Mouse (Mus musculus) MEL (cell line): Measurements from ENCODE around the gene Acsl5. TPM values are rescaled to one million over a fixed set of nuclear protein-coding genes. Genes with fewer than 3 reads are reported as not detected.

Experiments
- DNase-seq: peaks from one replicate; pipeline ENCODE4 v3.0.0; 2011; ENCODE audit warnings: low read depth, low spot score
- H3K27ac ChIP-seq: 2 replicates; pipeline ENCODE4 v1.5.1; 2012; ENCODE audit warnings: low read depth, mild to moderate bottlenecking, control low read depth, low read length, moderate library complexity; ENCODE audit not compliant: control insufficient read depth
- H3K27me3 ChIP-seq, 2 experiments: fragments of 150-350 bp in 1 of 2; sonication (generic) in 1 of 2; 2 replicates each; pipeline ENCODE4 v1.6.1; 2012; ENCODE audit warnings: low read length in 2 of 2, mild to moderate bottlenecking in 2 of 2, improper control_type of control experiment in 1 of 2, moderate library complexity in 1 of 2; ENCODE audit not compliant: insufficient read depth in 2 of 2, control insufficient read depth in 1 of 2
- H3K36me3 ChIP-seq, 2 experiments: 2 replicates each; pipeline ENCODE4 v1.6.1; 2012 to 2014; ENCODE audit warnings: low read length in 2 of 2, improper control_type of control experiment in 1 of 2, inconsistent platforms in 1 of 2, mild to moderate bottlenecking in 1 of 2; ENCODE audit not compliant: insufficient read depth in 2 of 2, control insufficient read depth in 1 of 2
- H3K4me1 ChIP-seq, 2 experiments: fragments of 150-350 bp in 1 of 2; sonication (generic) in 1 of 2; 2 replicates each; pipeline ENCODE4 v1.6.1; 2012; ENCODE audit warnings: low read length in 2 of 2, improper control_type of control experiment in 1 of 2, mild to moderate bottlenecking in 1 of 2; ENCODE audit not compliant: insufficient read depth in 2 of 2, control insufficient read depth in 1 of 2
- H3K4me3 ChIP-seq, 2 experiments: fragments of 150-350 bp in 1 of 2; sonication (generic) in 1 of 2; 2 replicates each; pipeline ENCODE4 v1.5.1; 2012; ENCODE audit warnings: low read depth in 2 of 2, low read length in 2 of 2, mild to moderate bottlenecking in 2 of 2, moderate library complexity in 2 of 2, control low read depth in 1 of 2, improper control_type of control experiment in 1 of 2; ENCODE audit not compliant: control insufficient read depth in 1 of 2, insufficient read depth in 1 of 2
- H3K79me2 ChIP-seq: 2 replicates; pipeline ENCODE4 v1.6.1; 2012; ENCODE audit warnings: mild to moderate bottlenecking, low read length, moderate library complexity; ENCODE audit not compliant: control insufficient read depth, poor library complexity, insufficient read depth
- H3K9ac ChIP-seq: 2 replicates; pipeline ENCODE4 v1.6.1; 2012; ENCODE audit warnings: low read depth, mild to moderate bottlenecking, control low read depth, low read length, moderate library complexity; ENCODE audit not compliant: control insufficient read depth, poor library complexity, severe bottlenecking
- H3K9me3 ChIP-seq: fragments of 150-350 bp; sonication (generic); replicated peaks from 2 replicates; pipeline ENCODE4 v1.6.1; 2012; ENCODE audit warnings: mild to moderate bottlenecking, low read length, improper control_type of control experiment, moderate library complexity; ENCODE audit not compliant: insufficient read depth
- CHD2 ChIP-seq: IDR thresholded peaks from 2 replicates; pipeline ENCODE4 v1.6.1; 2011; ENCODE audit warnings: low read length, improper control_type of control experiment
- CTCF ChIP-seq, 3 experiments: IDR thresholded peaks in 2 of 3; conservative IDR thresholded peaks in 1 of 3; 2 replicates each; pipeline ENCODE4 v1.5.1; 2011 to 2012; ENCODE audit warnings: low read length in 3 of 3, low read depth in 2 of 3, mild to moderate bottlenecking in 2 of 3, improper control_type of control experiment in 1 of 3, inconsistent platforms in 1 of 3, mixed read lengths in 1 of 3, moderate library complexity in 1 of 3; ENCODE audit not compliant: control insufficient read depth in 1 of 3, insufficient read depth in 1 of 3, poor library complexity in 1 of 3, severe bottlenecking in 1 of 3
- E2F4 ChIP-seq: IDR thresholded peaks from 2 replicates; pipeline ENCODE4 v1.6.1; 2011; ENCODE audit warnings: low read depth, low read length, improper control_type of control experiment, borderline replicate concordance
- ELF1 ChIP-seq: IDR thresholded peaks from 2 replicates; pipeline ENCODE4 v1.6.1; 2014; ENCODE audit warnings: low read depth, mild to moderate bottlenecking, inconsistent platforms, low read length, improper control_type of control experiment, moderate library complexity
- GABPA ChIP-seq: IDR thresholded peaks from 2 replicates; pipeline ENCODE4 v1.6.1; 2012; ENCODE audit warnings: low read depth, mild to moderate bottlenecking, inconsistent platforms, low read length, improper control_type of control experiment, moderate library complexity
- GATA1 ChIP-seq: IDR thresholded peaks from 2 replicates; pipeline ENCODE4 v1.6.1; 2011; ENCODE audit warnings: low read depth, low read length, improper control_type of control experiment
- HCFC1 ChIP-seq: IDR thresholded peaks from 2 replicates; pipeline ENCODE4 v1.6.1; 2012; ENCODE audit warnings: low read depth, mild to moderate bottlenecking, inconsistent platforms, low read length, improper control_type of control experiment, moderate library complexity
- KAT2A ChIP-seq: conservative IDR thresholded peaks from 2 replicates; pipeline ENCODE4 v1.6.1; 2012; ENCODE audit warnings: low read depth, low read length, improper control_type of control experiment, inconsistent platforms
- MAX ChIP-seq: IDR thresholded peaks from 2 replicates; pipeline ENCODE4 v1.6.1; 2011; ENCODE audit warnings: low read length, improper control_type of control experiment
- MEF2A ChIP-seq: IDR thresholded peaks from 2 replicates; pipeline ENCODE4 v1.6.1; 2014; ENCODE audit warnings: low read depth, mild to moderate bottlenecking, inconsistent platforms, low read length, improper control_type of control experiment; ENCODE audit not compliant: poor library complexity, insufficient replicate concordance, severe bottlenecking; ENCODE audit errors: extremely low read depth
- MYC ChIP-seq: IDR thresholded peaks from 2 replicates; pipeline ENCODE4 v1.6.1; 2011; ENCODE audit warnings: low read depth, mild to moderate bottlenecking, low read length, improper control_type of control experiment, moderate library complexity
- NELFE ChIP-seq: IDR thresholded peaks from 2 replicates; pipeline ENCODE4 v1.6.1; 2011; ENCODE audit warnings: low read depth, low read length, improper control_type of control experiment
- NRF1 ChIP-seq: IDR thresholded peaks from 2 replicates; pipeline ENCODE4 v1.6.1; 2014; ENCODE audit warnings: low read depth, mild to moderate bottlenecking, inconsistent platforms, low read length, improper control_type of control experiment, moderate library complexity; ENCODE audit not compliant: poor library complexity, insufficient read depth, severe bottlenecking
- POLR2A ChIP-seq, 2 experiments: IDR thresholded peaks; 2 replicates each; pipeline ENCODE4 v1.6.1; 2011 to 2012; ENCODE audit warnings: low read length in 2 of 2, mild to moderate bottlenecking in 2 of 2, control low read depth in 1 of 2, improper control_type of control experiment in 1 of 2, low read depth in 1 of 2, moderate library complexity in 1 of 2; ENCODE audit not compliant: control insufficient read depth in 1 of 2, insufficient read depth in 1 of 2, poor library complexity in 1 of 2
- POLR2AphosphoS2 ChIP-seq: IDR thresholded peaks from 2 replicates; pipeline ENCODE4 v1.6.1; 2011; ENCODE audit warnings: low read length, improper control_type of control experiment
- POLR2AphosphoS5 ChIP-seq: IDR thresholded peaks from 2 replicates; pipeline ENCODE4 v1.6.1; 2012; ENCODE audit warnings: low read depth, borderline replicate concordance, mild to moderate bottlenecking, inconsistent platforms, low read length, moderate library complexity, mixed read lengths
- RAD21 ChIP-seq: IDR thresholded peaks from 2 replicates; pipeline ENCODE4 v1.6.1; 2011; ENCODE audit warnings: mild to moderate bottlenecking, low read depth, low read length, improper control_type of control experiment
- RCOR1 ChIP-seq: IDR thresholded peaks from 2 replicates; pipeline ENCODE4 v1.6.1; 2012; ENCODE audit warnings: low read depth, mild to moderate bottlenecking, inconsistent platforms, low read length, improper control_type of control experiment
- SIN3A ChIP-seq: IDR thresholded peaks from 2 replicates; pipeline ENCODE4 v1.6.1; 2012; ENCODE audit warnings: low read length, improper control_type of control experiment, inconsistent platforms
- SMC3 ChIP-seq: IDR thresholded peaks from 2 replicates; pipeline ENCODE4 v1.6.1; 2011; ENCODE audit warnings: low read depth, low read length, improper control_type of control experiment
- TAL1 ChIP-seq: IDR thresholded peaks from 2 replicates; pipeline ENCODE4 v1.6.1; 2012; ENCODE audit warnings: mild to moderate bottlenecking, inconsistent platforms, low read length, moderate library complexity, mixed read lengths
- TBP ChIP-seq: IDR thresholded peaks from 2 replicates; pipeline ENCODE4 v1.8.0; 2011; ENCODE audit warnings: low read depth, low read length, improper control_type of control experiment
- TCF12 ChIP-seq: IDR thresholded peaks from 2 replicates; pipeline ENCODE4 v1.6.1; 2014; ENCODE audit warnings: low read depth, mild to moderate bottlenecking, inconsistent platforms, low read length, improper control_type of control experiment, moderate library complexity
- UBTF ChIP-seq: IDR thresholded peaks from 2 replicates; pipeline ENCODE4 v1.6.1; 2012; ENCODE audit warnings: low read depth, mild to moderate bottlenecking, inconsistent platforms, low read length, improper control_type of control experiment, moderate library complexity, borderline replicate concordance; ENCODE audit not compliant: insufficient read depth
- USF1 ChIP-seq: IDR thresholded peaks from 2 replicates; pipeline ENCODE4 v1.6.1; 2014; ENCODE audit warnings: low read depth, mild to moderate bottlenecking, inconsistent platforms, low read length, improper control_type of control experiment, moderate library complexity
- ZC3H11A ChIP-seq: IDR thresholded peaks from 2 replicates; pipeline ENCODE4 v1.6.1; 2012; ENCODE audit warnings: low read depth, mild to moderate bottlenecking, inconsistent platforms, low read length, improper control_type of control experiment
- ZNF384 ChIP-seq: IDR thresholded peaks from 2 replicates; pipeline ENCODE4 v1.6.1; 2012; ENCODE audit warnings: low read depth, mild to moderate bottlenecking, inconsistent platforms, low read length, improper control_type of control experiment
- polyA plus RNA-seq, 2 experiments: library from polyadenylated mRNA; stranded (reverse) in 1 of 2; unstranded in 1 of 2; fragments of >175 nt in 1 of 2; fragments of >200 nt in 1 of 2; gene quantifications; 2 replicates each; pipeline versions ENCODE4 v1.2.1 to v1.2.4; 2012; ENCODE audit warnings: low replicate concordance in 2 of 2, low read depth in 1 of 2; ENCODE audit not compliant: insufficient read length in 2 of 2, insufficient read depth in 1 of 2, missing spikeins in 1 of 2
- total RNA-seq: library from RNA; depleted of rRNA; stranded (reverse); fragments of 300-350 nt; gene quantifications from 2 replicates; pipeline ENCODE4 v1.2.3, GENCODE M21; 2012

Acsl5 gene
- total and polyA plus RNA-seq, 3 experiments: 223 to 318 TPM; not detected in 1

DNA sequence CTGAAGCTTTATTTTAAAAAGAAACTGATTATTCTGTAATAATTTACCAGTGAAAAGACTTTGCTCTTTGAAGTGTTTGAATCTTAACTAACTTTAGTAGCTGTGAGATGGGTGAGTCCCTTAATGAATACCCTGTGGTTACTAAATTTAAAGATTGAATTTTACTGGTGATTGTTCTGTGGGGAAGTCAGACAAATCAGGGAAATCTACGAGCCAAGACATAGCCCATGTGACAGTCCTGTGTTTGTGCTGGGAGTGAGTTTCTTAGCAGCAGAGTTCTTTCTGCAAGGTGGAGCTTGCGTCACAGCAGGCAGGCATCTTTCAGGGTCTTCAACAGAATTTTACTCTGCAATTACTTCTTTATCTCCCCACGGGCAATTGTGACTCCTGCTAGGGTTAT lies 67.3 kb downstream of the Acsl5 start:
- Histone ChIP-seq H3K36me3 (peaks cover 6 to 23% of the 10 kb centered on the region in 2 experiments; a peak in 3 of 4 replicates), H3K9ac (no peak overlapping the region), H3K4me3 (no peak overlapping the region), H3K4me1 (peaks cover 0 to 13% of the 10 kb centered on the region in 2 experiments; a peak in 2 of 4 replicates), H3K79me2 (peaks cover 44% of the 10 kb centered on the region), H3K9me3 (no peaks in the 10 kb centered on the region), H3K27me3 (no peaks in the 10 kb centered on the region), H3K27ac (no peak overlapping the region)
- no peak for DNase-seq
- TF ChIP-seq SIN3A (no peak), HCFC1 (no peak), MAX (no peak), ZNF384 (no peak), POLR2AphosphoS5 (no peak), MEF2A (no peak), RCOR1 (no peak), TBP (no peak), SMC3 (no peak), POLR2A (IDR thresholded peaks at IDR 0.05; ENCODE audit: control insufficient read depth in 1 of 2, insufficient read depth in 1 of 2, low read depth in 1 of 2, low read length in 2 of 2, poor library complexity in 1 of 2) (no peak), GATA1 (no peak), TCF12 (no peak), ZC3H11A (no peak), E2F4 (no peak), MYC (no peak), GABPA (no peak)
- TF ChIP-seq, all 39 proteins: peak for 0

DNA sequence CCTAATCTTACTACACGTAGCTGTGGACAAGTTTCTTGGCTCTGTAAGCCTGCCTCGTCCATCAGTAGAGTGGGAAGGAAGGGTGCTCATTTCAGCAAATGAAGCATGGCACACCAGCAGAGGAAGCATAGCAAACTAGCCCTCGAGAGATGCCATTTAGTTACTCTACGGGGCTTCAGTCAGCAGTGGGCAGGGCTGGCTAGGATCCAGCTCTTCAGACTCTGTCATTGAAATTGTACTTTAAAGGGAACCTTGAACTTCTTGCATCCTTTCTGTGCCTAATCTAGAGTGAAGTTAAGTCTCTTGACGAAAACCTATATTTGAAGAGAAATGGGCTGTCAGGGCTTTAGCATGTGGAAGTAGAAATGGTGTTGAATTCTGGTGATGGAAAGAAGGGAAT lies 67.8 kb downstream of the Acsl5 start:
- Histone ChIP-seq H3K79me2 (peaks cover 39% of the 10 kb centered on the region), H3K27ac (no peak overlapping the region), H3K36me3 (peaks cover 8 to 18% of the 10 kb centered on the region in 2 experiments; a peak in 3 of 4 replicates), H3K27me3 (no peaks in the 10 kb centered on the region), H3K9ac (no peak overlapping the region), H3K4me1 (peaks cover 0 to 9% of the 10 kb centered on the region in 2 experiments; a peak in 1 of 4 replicates), H3K4me3 (no peak overlapping the region)
- DNase-seq: no peak
- TF ChIP-seq GABPA: no peak
- no peak for TF ChIP-seq UBTF
- no peak for TF ChIP-seq ELF1
- TF ChIP-seq RCOR1: no peak
- TF ChIP-seq USF1: no peak
- TF ChIP-seq ZC3H11A: no peak
- no peak for TF ChIP-seq ZNF384
- no peak for TF ChIP-seq RAD21
- TF ChIP-seq NELFE: no peak
- no peak for TF ChIP-seq TBP
- TF ChIP-seq HCFC1: no peak
- no peak for TF ChIP-seq TAL1
- TF ChIP-seq CTCF (IDR thresholded peaks at IDR 0.05 in 2 of 3, conservative IDR thresholded peaks at IDR 0.05 in 1 of 3; ENCODE audit: control insufficient read depth in 1 of 3, insufficient read depth in 1 of 3, low read depth in 2 of 3, low read length in 3 of 3, poor library complexity in 1 of 3, severe bottlenecking in 1 of 3): no peak
- no peak for TF ChIP-seq NRF1
- TF ChIP-seq MEF2A: no peak
- no peak for TF ChIP-seq KAT2A
- TF ChIP-seq POLR2A (IDR thresholded peaks at IDR 0.05; ENCODE audit: control insufficient read depth in 1 of 2, insufficient read depth in 1 of 2, low read depth in 1 of 2, low read length in 2 of 2, poor library complexity in 1 of 2): no peak
- no peak for TF ChIP-seq CHD2
- TF ChIP-seq POLR2AphosphoS2: no peak
- TF ChIP-seq, all 39 proteins: peak for 0
- H3K9me3 ChIP-seq: no peaks in the 10 kb centered on the region
